In genomic region chr10:29381558-29381957, GRCm38 (mm10) we compare ENCODE assay signal across 16 mouse cellular contexts.
"Had no signal": no experiment of that assay in that cellular context is flagged by ENCODE, and none has a peak within 500 bp of the region (broad histone marks: within the 10 kb centered on the region; RNA-seq: fewer than 3 reads in every experiment).

No protein-coding gene starts in this region.

- H3K27me3 ChIP-seq: midbrain, embryonic 12.5 days; neural tube, embryonic 13.5 days; neural tube, embryonic 15.5 days; stomach, embryonic 15.5 days had no signal

- H3K4me1 ChIP-seq: midbrain, embryonic 10.5 days; midbrain, embryonic 12.5 days; neural tube, embryonic 13.5 days; neural tube, embryonic 15.5 days; stomach, embryonic 15.5 days had no signal

- H3K36me3 ChIP-seq: midbrain, embryonic 10.5 days; midbrain, embryonic 12.5 days; neural tube, embryonic 13.5 days; neural tube, embryonic 15.5 days; stomach, embryonic 15.5 days had no signal

- H3K9ac ChIP-seq: lung, embryonic 14.5 days; midbrain, embryonic 12.5 days; neural tube, embryonic 13.5 days; neural tube, embryonic 15.5 days; stomach, embryonic 15.5 days had no signal

- H3K27ac ChIP-seq: midbrain, embryonic 10.5 days; midbrain, embryonic 12.5 days; neural tube, embryonic 13.5 days; neural tube, embryonic 15.5 days; stomach, embryonic 15.5 days had no signal

- DNase-seq: lung, adult 18-20 months; lung, embryonic 14.5 days; lung, postnatal 10 days; lung, postnatal 4 days; midbrain, embryonic 14.5 days; right cerebral cortex, postnatal 14 days; thymus, adult 18-20 months; thymus, postnatal 14 days; thymus, postnatal 36 days had no signal

- H3K9me3 ChIP-seq: midbrain, embryonic 10.5 days; midbrain, embryonic 12.5 days; neural tube, embryonic 13.5 days; neural tube, embryonic 15.5 days; stomach, embryonic 15.5 days had no signal

- H3K4me3 ChIP-seq: midbrain, embryonic 10.5 days; midbrain, embryonic 12.5 days; myocyte; neural tube, embryonic 13.5 days; neural tube, embryonic 15.5 days; stomach, embryonic 15.5 days had no signal

- ATAC-seq: midbrain, embryonic 16.5 days had no signal

- H3K4me2 ChIP-seq: lung, embryonic 14.5 days; midbrain, embryonic 12.5 days; neural tube, embryonic 13.5 days; neural tube, embryonic 15.5 days; stomach, embryonic 15.5 days had no signal
